Mouse (Mus musculus): ENCODE results near the gene Adgrg5. TPM values are rescaled to one million over a fixed set of nuclear protein-coding genes. Genes with fewer than 3 reads are reported as not detected.

Gene Adgrg5
- polyA plus RNA-seq, 1 experiment from 2014 or later: 0.19 TPM

DNA sequence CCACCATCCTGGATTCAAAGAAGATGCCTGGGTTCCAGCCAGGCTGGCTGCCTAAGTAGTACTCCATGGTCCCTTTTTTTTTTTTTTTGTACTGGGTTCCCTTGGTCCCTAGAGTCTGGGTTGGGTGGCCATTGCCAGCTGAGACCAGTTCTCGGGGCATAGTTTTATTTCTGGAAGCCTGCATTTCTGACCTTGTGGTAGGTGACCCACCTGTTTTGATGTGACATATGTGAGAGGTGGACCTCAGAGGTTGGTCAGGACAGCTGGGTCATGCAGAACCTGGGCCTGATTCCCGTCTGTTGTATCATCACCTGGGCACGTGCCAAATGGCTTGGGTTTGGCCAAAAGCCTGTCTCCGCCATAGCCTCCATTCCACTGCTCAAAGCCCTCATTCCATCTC, 66.2 kb downstream of the Adgrg5 start:
- H3K27ac ChIP-seq: no peak overlapping the region
- no peaks in the 10 kb centered on the region for H3K27me3 ChIP-seq
- H3K9me3 ChIP-seq (replicated peaks): no peaks in the 10 kb centered on the region
- WGBS: 87% methylated on average over 4 of the region's 4 CpGs
- H3K36me3 ChIP-seq (ENCODE audit: poor library complexity, severe bottlenecking): no peaks in the 10 kb centered on the region
- no peak overlapping the region for H3K4me2 ChIP-seq
- no peak overlapping the region for H3K9ac ChIP-seq
- no peak overlapping the region for H3K4me3 ChIP-seq
- no peak for ATAC-seq
- H3K4me1 ChIP-seq: peaks cover 76% of the 10 kb centered on the region

DNA sequence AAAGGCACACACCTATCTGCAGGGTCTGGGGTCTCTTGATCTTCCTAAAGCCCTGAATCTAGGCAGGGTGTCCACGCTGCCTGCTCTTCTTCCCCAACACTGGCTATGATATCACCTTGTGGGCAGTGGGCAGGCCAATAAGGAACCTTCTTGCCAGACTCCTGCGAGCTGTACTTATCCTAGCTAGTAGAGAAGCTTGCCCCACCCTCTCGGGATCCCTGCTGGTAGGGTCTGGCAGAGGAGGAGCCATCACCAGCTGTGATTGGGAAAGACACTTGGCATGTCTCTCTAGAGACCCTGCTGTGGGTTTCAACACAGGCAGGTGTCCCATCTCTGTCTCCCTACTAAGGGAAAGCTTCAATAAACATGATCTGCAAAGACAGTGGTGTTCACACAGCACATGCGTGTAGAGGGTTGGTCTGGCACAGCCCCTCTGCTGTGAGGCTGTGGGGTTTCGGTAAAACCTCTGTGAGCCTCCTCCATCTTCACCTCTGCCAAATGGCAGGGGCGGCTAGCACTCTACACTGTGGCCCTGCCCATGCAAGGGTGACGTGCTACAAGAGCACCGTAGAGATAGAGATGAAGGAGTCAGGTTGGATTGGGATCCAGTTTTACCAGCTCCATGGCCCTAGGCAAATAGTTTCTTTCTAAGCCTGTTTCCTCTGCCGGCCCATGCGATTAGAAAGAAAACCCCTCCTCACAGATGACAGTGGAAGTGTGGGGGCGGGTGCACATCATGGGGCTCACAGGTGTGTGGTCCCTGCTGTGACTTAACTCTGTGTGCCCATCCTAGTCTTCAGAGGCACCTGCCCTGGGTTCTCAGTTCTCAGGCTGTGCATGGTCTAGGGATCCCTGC, 67.3 kb downstream of the Adgrg5 start:
- WGBS: 79% methylated on average over 11 of the region's 11 CpGs
- no peaks in the 10 kb centered on the region for H3K36me3 ChIP-seq (ENCODE audit: poor library complexity, severe bottlenecking)
- H3K9ac ChIP-seq: no peak overlapping the region
- H3K4me3 ChIP-seq: no peak overlapping the region
- peak overlapping the region; percentile 98 for H3K27ac ChIP-seq
- no peaks in the 10 kb centered on the region for H3K9me3 ChIP-seq (replicated peaks)
- H3K27me3 ChIP-seq: no peaks in the 10 kb centered on the region
- no peak overlapping the region for H3K4me2 ChIP-seq
- ATAC-seq: no peak
- H3K4me1 ChIP-seq: peaks cover 65% of the 10 kb centered on the region

DNA sequence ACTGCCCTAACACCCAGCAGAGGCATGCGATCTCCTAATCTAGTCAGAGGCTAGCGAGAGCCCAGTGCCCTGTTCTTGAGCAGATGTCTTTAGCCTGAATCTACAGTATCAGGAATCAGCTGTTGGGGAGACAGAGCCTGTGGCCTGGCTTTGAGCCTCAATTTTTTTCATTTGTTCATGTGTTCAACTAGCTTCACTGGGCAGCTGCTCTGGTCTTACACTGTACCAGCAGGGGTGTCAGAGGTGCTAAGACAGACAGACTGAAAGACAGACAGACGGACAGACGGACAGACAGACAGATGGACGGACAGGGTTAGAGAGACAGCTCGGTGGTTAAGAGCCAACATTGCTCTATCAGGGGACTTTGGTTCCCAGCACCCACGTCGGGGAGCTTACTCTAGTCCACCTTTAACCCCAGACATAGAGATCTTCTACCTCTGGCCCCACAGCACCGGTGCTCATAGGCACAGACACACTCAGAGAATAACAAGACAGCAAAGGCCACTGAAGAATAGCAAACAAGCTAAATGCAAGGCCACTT, 68.0 kb downstream of the Adgrg5 start:
- WGBS: 83% methylated on average over 9 of the region's 9 CpGs
- no peak overlapping the region for H3K4me3 ChIP-seq
- peak overlapping the region; percentile 98 for H3K27ac ChIP-seq
- H3K4me1 ChIP-seq: peaks cover 58% of the 10 kb centered on the region
- no peaks in the 10 kb centered on the region for H3K9me3 ChIP-seq (replicated peaks)
- H3K36me3 ChIP-seq (ENCODE audit: poor library complexity, severe bottlenecking): no peaks in the 10 kb centered on the region
- H3K27me3 ChIP-seq: no peaks in the 10 kb centered on the region
- ATAC-seq: no peak
- H3K9ac ChIP-seq: no peak overlapping the region
- no peak overlapping the region for H3K4me2 ChIP-seq

- Histone ChIP-seq H3K4me1 (peaks cover 57% of the 10 kb centered on the region), H3K4me3 (no peak overlapping the region), H3K36me3 (ENCODE audit: poor library complexity, severe bottlenecking) (no peaks in the 10 kb centered on the region), H3K4me2 (no peak overlapping the region), H3K27me3 (no peaks in the 10 kb centered on the region), H3K9ac (no peak overlapping the region), H3K27ac (peak overlapping the region; percentile 98), H3K9me3 (replicated peaks) (no peaks in the 10 kb centered on the region)
- WGBS: 80% methylated on average over 4 of the region's 4 CpGs
- no peak for ATAC-seq
Observed at GRCm38 (mm10) chr8:94992010-94992409, 68.5 kb downstream of the Adgrg5 start.

DNA sequence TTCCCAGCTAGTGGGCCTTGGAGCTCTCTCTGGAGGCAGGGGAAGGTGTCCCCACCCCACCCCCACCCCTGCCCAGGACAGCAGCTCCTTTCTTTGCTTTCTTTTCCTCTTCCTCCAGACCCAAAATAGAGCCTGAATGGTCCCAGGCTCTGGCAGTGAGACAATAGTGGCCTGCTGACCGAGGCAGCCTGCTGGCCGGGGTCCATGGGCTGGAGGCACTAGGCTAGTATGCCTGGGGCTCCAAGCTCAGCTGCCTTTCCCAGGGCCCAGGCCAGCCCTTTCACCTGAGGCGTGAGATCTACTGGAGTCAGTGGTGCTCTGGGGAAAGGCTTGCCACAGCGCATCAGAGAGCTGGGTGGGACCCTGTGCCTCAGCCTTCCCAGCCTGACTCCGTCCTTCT, 69.0 kb downstream of the Adgrg5 start:
- Histone ChIP-seq H3K27ac (peak overlapping the region; percentile 98), H3K4me1 (peaks cover 57% of the 10 kb centered on the region), H3K9me3 (replicated peaks) (no peaks in the 10 kb centered on the region), H3K4me2 (peak overlapping the region; percentile 95; the same call in 1 of the 2 replicates), H3K9ac (peak overlapping the region; percentile 37; the same call in 1 of the 2 replicates), H3K36me3 (ENCODE audit: poor library complexity, severe bottlenecking) (no peaks in the 10 kb centered on the region), H3K4me3 (no peak overlapping the region), H3K27me3 (no peaks in the 10 kb centered on the region)
- ATAC-seq: no peak
- 31% methylated on average over 5 of the region's 5 CpGs for WGBS

Other genes with a start within 250 kb of the Adgrg5 start
- 0.55 and 0.63 TPM in 2 replicates for gene Pllp, start 227.4 kb upstream of the Adgrg5 start, polyA plus RNA-seq (2015; fragmentation: Nextera tagmentation; extraction: Ambion mirVana)
- gene Ccl22, start 178.1 kb upstream of the Adgrg5 start, polyA plus RNA-seq (2015; fragmentation: Nextera tagmentation; extraction: Ambion mirVana): not detected in 2 replicates
- 6.9 and 8.6 TPM in 2 replicates for gene Cx3cl1, start 151.7 kb upstream of the Adgrg5 start, polyA plus RNA-seq (2015; fragmentation: Nextera tagmentation; extraction: Ambion mirVana)
- not detected in 2 replicates for gene Ccl17, start 113.2 kb upstream of the Adgrg5 start, polyA plus RNA-seq (2015; fragmentation: Nextera tagmentation; extraction: Ambion mirVana)
- 55.0 and 60.8 TPM in 2 replicates for gene Coq9, start 85.4 kb upstream of the Adgrg5 start, polyA plus RNA-seq (2015; fragmentation: Nextera tagmentation; extraction: Ambion mirVana)
- 162 and 176 TPM in 2 replicates for gene Ciapin1, start 85.3 kb upstream of the Adgrg5 start, polyA plus RNA-seq (2015; fragmentation: Nextera tagmentation; extraction: Ambion mirVana)
- 170 TPM in 2 replicates for gene Polr2c, start 66.2 kb upstream of the Adgrg5 start, polyA plus RNA-seq (2015; fragmentation: Nextera tagmentation; extraction: Ambion mirVana)
- gene Dok4, start 47.4 kb upstream of the Adgrg5 start, polyA plus RNA-seq (2015; fragmentation: Nextera tagmentation; extraction: Ambion mirVana): 38.2 and 39.2 TPM in 2 replicates
- 5.6 TPM in 2 replicates for gene Ccdc102a, start 5.6 kb upstream of the Adgrg5 start, polyA plus RNA-seq (2015; fragmentation: Nextera tagmentation; extraction: Ambion mirVana)
- 156 and 178 TPM in 2 replicates for gene Adgrg1, start 51.1 kb downstream of the Adgrg5 start, polyA plus RNA-seq (2015; fragmentation: Nextera tagmentation; extraction: Ambion mirVana)
- 0.79 and 1.0 TPM in 2 replicates for gene Adgrg3, start 94.0 kb downstream of the Adgrg5 start, polyA plus RNA-seq (2015; fragmentation: Nextera tagmentation; extraction: Ambion mirVana)
- gene Drc7, start 131.4 kb downstream of the Adgrg5 start, polyA plus RNA-seq (2015; fragmentation: Nextera tagmentation; extraction: Ambion mirVana): 0.49 and 1.0 TPM in 2 replicates
- gene Katnb1, start 157.5 kb downstream of the Adgrg5 start, polyA plus RNA-seq (2015; fragmentation: Nextera tagmentation; extraction: Ambion mirVana): 37.2 and 40.0 TPM in 2 replicates

All from forebrain, embryonic 13.5 days (tissue).